Mouse (Mus musculus) embryonic facial prominence, embryonic 14.5 days (tissue): Measurements from ENCODE around the gene Calm4. TPM values are rescaled to one million over a fixed set of nuclear protein-coding genes. Genes with fewer than 3 reads are reported as not detected.
A peak's percentile ranks its signal among the peaks of the same experiment; 100 is the strongest.
"Not testable (repeated sequence)": the region's sequence is repeated elsewhere in the genome, so short reads cannot be mapped to it uniquely, and the experiment has no call there.

Source experiments
- ATAC-seq: fragments of 200-750 bp; cut with Nextera tagmentation; 2 replicates; pipeline ENCODE4 v1.8.0; 2017; ENCODE audit warnings: low read depth, moderate number of reproducible peaks, moderate TSS enrichment
- DNase-seq: peaks from one replicate; pipeline ENCODE4 v3.0.0-alpha.2; 2015; ENCODE audit warnings: low spot score
- H3K27ac ChIP-seq: fragments of 300-500 bp; sonication (generic); replicated peaks from 2 replicates; pipeline ENCODE4 v1.5.1; 2014; ENCODE audit warnings: low read depth, mild to moderate bottlenecking, low read length, moderate library complexity
- H3K27me3 ChIP-seq: fragments of 300-500 bp; sonication (generic); replicated peaks from 2 replicates; pipeline ENCODE4 v1.6.1; 2014; ENCODE audit warnings: low read length; ENCODE audit not compliant: control insufficient read depth, insufficient read depth
- H3K36me3 ChIP-seq: fragments of 300-500 bp; sonication (generic); 2 replicates; pipeline ENCODE4 v1.6.1; 2014; ENCODE audit warnings: low read length, mixed read lengths; ENCODE audit not compliant: control insufficient read depth, insufficient read depth
- H3K4me1 ChIP-seq: fragments of 300-500 bp; sonication (generic); 2 replicates; pipeline ENCODE4 v1.6.1; 2014; ENCODE audit warnings: antibody characterized with exemption, low read length; ENCODE audit not compliant: control insufficient read depth, insufficient read depth
- H3K4me2 ChIP-seq: fragments of 300-500 bp; sonication (generic); 2 replicates; pipeline ENCODE4 v1.6.1; 2014; ENCODE audit warnings: low read depth, mild to moderate bottlenecking, low read length, moderate library complexity, mixed read lengths
- H3K4me3 ChIP-seq: fragments of 300-500 bp; sonication (generic); 2 replicates; pipeline ENCODE4 v1.5.1; 2014; ENCODE audit warnings: low read depth, mild to moderate bottlenecking, low read length
- H3K9ac ChIP-seq: fragments of 300-500 bp; sonication (generic); 2 replicates; pipeline ENCODE4 v1.6.1; 2014; ENCODE audit warnings: low read depth, mild to moderate bottlenecking, low read length, moderate library complexity, mixed read lengths
- H3K9me3 ChIP-seq: fragments of 300-500 bp; sonication (generic); 2 replicates; pipeline ENCODE4 v1.6.1; 2016; ENCODE audit warnings: low read length; ENCODE audit not compliant: control insufficient read depth
- WGBS: fragments of 180-500 bp; shearing (Covaris S2); extraction: QIAGEN DNeasy Blood & Tissue Kit; methylation state at CpG from one replicate; pipeline ENCODE4 v1.1.7; 2014; 5-methylcytosine and 5-hydroxymethylcytosine counted together
- polyA plus RNA-seq: library from polyadenylated mRNA; unstranded; fragments of >200 nt; fragmentation: Nextera tagmentation; extraction: Ambion mirVana; gene quantifications from 2 replicates; pipeline ENCODE4 v1.2.1, GENCODE M21; 2014

Calm4 gene
- polyA plus RNA-seq, 1 experiment from 2014 or later = 99.1 TPM

GRCm38 (mm10) chr13:3807131-3807827, 30.3 kb upstream of the Calm4 start:
- no peaks in the 10 kb centered on the region for H3K27me3 ChIP-seq
- H3K36me3 ChIP-seq = no peaks in the 10 kb centered on the region
- H3K4me1 ChIP-seq = 0 out of 2 replicates have a peak, but pooled peaks cover 8% of the 10 kb centered on the region
- peak; percentile 55; the same call in 1 of the 2 replicates for ATAC-seq
- H3K9me3 ChIP-seq = no peaks in the 10 kb centered on the region
- H3K4me2 ChIP-seq = no peak overlapping the region
- 50% methylated on average over 7 of the region's 7 CpGs for WGBS
- peak; percentile 45 for DNase-seq
- 0 out of 2 replicates have a peak overlapping the region, but pooled peaks have one; percentile 39 for H3K27ac ChIP-seq
- H3K4me3 ChIP-seq = no peak overlapping the region
- no peak overlapping the region for H3K9ac ChIP-seq

GRCm38 (mm10) chr13:3818012-3818739, 19.4 kb upstream of the Calm4 start:
- no peak overlapping the region for H3K27ac ChIP-seq
- WGBS = 71% methylated on average over 5 of the region's 5 CpGs

GRCm38 (mm10) chr13:3818740-3819076, 18.8 kb upstream of the Calm4 start:
- H3K4me3 ChIP-seq = no peak overlapping the region
- no peak for DNase-seq
- H3K36me3 ChIP-seq = no peaks in the 10 kb centered on the region
- no peak overlapping the region for H3K9ac ChIP-seq
- 81% methylated on average over 2 of the region's 2 CpGs for WGBS
- H3K27me3 ChIP-seq = no peaks in the 10 kb centered on the region
- no peak for ATAC-seq
- no peak overlapping the region for H3K4me2 ChIP-seq
- no peak overlapping the region for H3K27ac ChIP-seq
- H3K9me3 ChIP-seq = no peaks in the 10 kb centered on the region
- no peaks in the 10 kb centered on the region for H3K4me1 ChIP-seq

More at GRCm38 (mm10) chr13:3818012-3818739, 19.4 kb upstream of the Calm4 start:
- Histone ChIP-seq H3K4me3 (no peak overlapping the region), H3K4me1 (no peaks in the 10 kb centered on the region), H3K4me2 (no peak overlapping the region), H3K27me3 (no peaks in the 10 kb centered on the region), H3K36me3 (no peaks in the 10 kb centered on the region), H3K9me3 (no peaks in the 10 kb centered on the region), H3K9ac (no peak overlapping the region)
- ATAC-seq = no peak
- no peak for DNase-seq

- Histone ChIP-seq H3K27me3 (no peaks in the 10 kb centered on the region), H3K36me3 (no peaks in the 10 kb centered on the region), H3K4me1 (no peaks in the 10 kb centered on the region), H3K27ac (no peak overlapping the region), H3K9me3 (no peaks in the 10 kb centered on the region), H3K4me3 (no peak overlapping the region), H3K9ac (no peak overlapping the region), H3K4me2 (no peak overlapping the region)
- 62% methylated on average over 4 of the region's 4 CpGs for WGBS
- DNase-seq (no peak), ATAC-seq (no peak)
Measured at GRCm38 (mm10) chr13:3822105-3822504, 15.5 kb upstream of the Calm4 start.

- H3K4me1 ChIP-seq = no peaks in the 10 kb centered on the region
- H3K9me3 ChIP-seq = no peaks in the 10 kb centered on the region
- H3K27me3 ChIP-seq = no peaks in the 10 kb centered on the region
- ATAC-seq (no peak), DNase-seq (no peak)
- no peak overlapping the region for H3K4me3 ChIP-seq
- no peak overlapping the region for H3K27ac ChIP-seq
- no peaks in the 10 kb centered on the region for H3K36me3 ChIP-seq
- no peak overlapping the region for H3K9ac ChIP-seq
- H3K4me2 ChIP-seq = no peak overlapping the region
Measured at GRCm38 (mm10) chr13:3825726-3826125, 11.8 kb upstream of the Calm4 start.

- H3K27me3 ChIP-seq = no peaks in the 10 kb centered on the region
- 69% methylated on average over 5 of the region's 5 CpGs for WGBS
- no peak overlapping the region for H3K9ac ChIP-seq
- no peak overlapping the region for H3K4me2 ChIP-seq
- H3K36me3 ChIP-seq = no peaks in the 10 kb centered on the region
- no peaks in the 10 kb centered on the region for H3K4me1 ChIP-seq
- ATAC-seq = 0 out of 2 replicates have a peak, but pooled peaks have one; percentile 53
- H3K9me3 ChIP-seq = no peaks in the 10 kb centered on the region
- DNase-seq = peak; percentile 39
- H3K27ac ChIP-seq = no peak overlapping the region
- no peak overlapping the region for H3K4me3 ChIP-seq
Measured at GRCm38 (mm10) chr13:3831546-3831945, 6.0 kb upstream of the Calm4 start.

GRCm38 (mm10) chr13:3831994-3832393, 5.6 kb upstream of the Calm4 start:
- H3K36me3 ChIP-seq = no peaks in the 10 kb centered on the region
- H3K9ac ChIP-seq = no peak overlapping the region
- 48% methylated on average over 1 of the region's 1 CpGs for WGBS
- DNase-seq (peak; percentile 43), ATAC-seq (peak; percentile 55; the same call in 1 of the 2 replicates)
- H3K4me2 ChIP-seq = no peak overlapping the region
- no peak overlapping the region for H3K27ac ChIP-seq
- H3K27me3 ChIP-seq = no peaks in the 10 kb centered on the region
- no peaks in the 10 kb centered on the region for H3K4me1 ChIP-seq
- no peak overlapping the region for H3K4me3 ChIP-seq
- no peaks in the 10 kb centered on the region for H3K9me3 ChIP-seq

- no peaks in the 10 kb centered on the region for H3K36me3 ChIP-seq
- no peaks in the 10 kb centered on the region for H3K4me1 ChIP-seq
- WGBS = 52% methylated on average over 2 of the region's 2 CpGs
- no peak overlapping the region for H3K9ac ChIP-seq
- no peak for ATAC-seq
- H3K27ac ChIP-seq = no peak overlapping the region
- H3K4me2 ChIP-seq = no peak overlapping the region
- peak; percentile 13 for DNase-seq
- no peaks in the 10 kb centered on the region for H3K27me3 ChIP-seq
- no peaks in the 10 kb centered on the region for H3K9me3 ChIP-seq
- H3K4me3 ChIP-seq = no peak overlapping the region
Measured at GRCm38 (mm10) chr13:3832450-3832849, 5.1 kb upstream of the Calm4 start.

GRCm38 (mm10) chr13:3833644-3834043, 3.9 kb upstream of the Calm4 start:
- not testable (repeated sequence) for H3K27me3 ChIP-seq, H3K4me1 ChIP-seq, H3K4me2 ChIP-seq, DNase-seq, H3K9ac ChIP-seq, H3K4me3 ChIP-seq, ATAC-seq, H3K27ac ChIP-seq, H3K36me3 ChIP-seq, H3K9me3 ChIP-seq
